Mouse (Mus musculus): ENCODE measurements around the gene Tcea3. TPM values are rescaled to one million over a fixed set of nuclear protein-coding genes. Genes with fewer than 3 reads are reported as not detected.

Gene Tcea3
- polyA plus RNA-seq, 1 experiment: 50.8 TPM

GRCm38 (mm10) chr4:136245681-136246080, 1.8 kb upstream of the Tcea3 start:
- H3K4me1 ChIP-seq (ENCODE audit: control insufficient read depth, insufficient read depth, low read length): peaks cover 15% of the 10 kb centered on the region; the same call in 1 of the 2 replicates
- no peaks in the 10 kb centered on the region for H3K27me3 ChIP-seq (replicated peaks; ENCODE audit: control insufficient read depth, insufficient read depth, low read length)
- no peak for TF ChIP-seq POLR2A (IDR thresholded peaks at IDR 0.05; ENCODE audit: low read depth, low read length)
- TF ChIP-seq CTCF (conservative IDR thresholded peaks at IDR 0.05; ENCODE audit: insufficient read depth, insufficient read length, low read depth, low read length): no peak
- H3K4me3 ChIP-seq (ENCODE audit: insufficient read depth, low read depth, low read length): no peak overlapping the region
- WGBS: 79% methylated on average over 5 of the region's 5 CpGs
- no peaks in the 10 kb centered on the region for H3K36me3 ChIP-seq (ENCODE audit: control insufficient read depth, insufficient read depth, low read length)
- DNase-seq: no peak
- H3K27ac ChIP-seq (ENCODE audit: insufficient read depth, low read depth, low read length): no peak overlapping the region

GRCm38 (mm10) chr4:136246568-136246969, 960 bp upstream of the Tcea3 start:
- Histone ChIP-seq H3K36me3 (ENCODE audit: control insufficient read depth, insufficient read depth, low read length) (no peaks in the 10 kb centered on the region), H3K4me3 (ENCODE audit: insufficient read depth, low read depth, low read length) (no peak overlapping the region), H3K27me3 (replicated peaks; ENCODE audit: control insufficient read depth, insufficient read depth, low read length) (no peaks in the 10 kb centered on the region), H3K4me1 (ENCODE audit: control insufficient read depth, insufficient read depth, low read length) (peaks cover 15% of the 10 kb centered on the region; the same call in 1 of the 2 replicates), H3K27ac (ENCODE audit: insufficient read depth, low read depth, low read length) (no peak overlapping the region)
- no peak for TF ChIP-seq POLR2A (IDR thresholded peaks at IDR 0.05; ENCODE audit: low read depth, low read length)
- TF ChIP-seq CTCF (conservative IDR thresholded peaks at IDR 0.05; ENCODE audit: insufficient read depth, insufficient read length, low read depth, low read length): no peak
- 23% methylated on average over 12 of the region's 12 CpGs for WGBS
- peak; percentile 46 for DNase-seq

DNA sequence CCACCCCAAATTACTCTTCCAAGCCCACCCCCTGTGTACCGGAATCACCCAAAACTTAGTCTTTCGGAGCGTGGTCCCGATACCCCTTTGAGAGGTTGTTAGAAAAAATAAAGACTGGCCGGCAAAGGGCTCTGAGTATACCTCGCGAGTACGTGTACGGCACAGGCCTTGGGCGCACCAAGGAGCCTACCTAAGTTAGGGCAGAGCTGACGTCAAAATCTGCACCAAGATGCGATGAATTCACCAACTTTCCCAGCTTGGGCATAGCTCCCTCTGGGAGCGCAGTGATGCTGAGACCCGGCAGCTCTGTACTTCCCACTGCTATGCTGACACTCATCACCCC, 172 bp upstream of the Tcea3 start:
- DNase-seq: no peak
- H3K4me1 ChIP-seq (ENCODE audit: control insufficient read depth, insufficient read depth, low read length): peaks cover 18% of the 10 kb centered on the region; the same call in 1 of the 2 replicates
- H3K27me3 ChIP-seq (replicated peaks; ENCODE audit: control insufficient read depth, insufficient read depth, low read length): no peaks in the 10 kb centered on the region
- no peaks in the 10 kb centered on the region for H3K36me3 ChIP-seq (ENCODE audit: control insufficient read depth, insufficient read depth, low read length)
- H3K27ac ChIP-seq (ENCODE audit: insufficient read depth, low read depth, low read length): no peak overlapping the region; the same call in 1 of the 2 replicates
- WGBS: 13% methylated on average over 14 of the region's 14 CpGs
- H3K4me3 ChIP-seq (ENCODE audit: insufficient read depth, low read depth, low read length): peak overlapping the region; percentile 82
- TF ChIP-seq POLR2A (IDR thresholded peaks at IDR 0.05; ENCODE audit: low read depth, low read length): no peak

GRCm38 (mm10) chr4:136248464-136249331, 1.2 kb downstream of the Tcea3 start:
- H3K27me3 ChIP-seq (replicated peaks; ENCODE audit: control insufficient read depth, insufficient read depth, low read length): no peaks in the 10 kb centered on the region
- peaks cover 18% of the 10 kb centered on the region; the same call in 1 of the 2 replicates for H3K4me1 ChIP-seq (ENCODE audit: control insufficient read depth, insufficient read depth, low read length)
- DNase-seq: peak; percentile 87
- 5% methylated on average over 37 of the region's 37 CpGs for WGBS
- no peaks in the 10 kb centered on the region for H3K36me3 ChIP-seq (ENCODE audit: control insufficient read depth, insufficient read depth, low read length)
- peak overlapping the region; percentile 80 for H3K27ac ChIP-seq (ENCODE audit: insufficient read depth, low read depth, low read length)
- peak overlapping the region; percentile 82 for H3K4me3 ChIP-seq (ENCODE audit: insufficient read depth, low read depth, low read length)
- TF ChIP-seq POLR2A (IDR thresholded peaks at IDR 0.05; ENCODE audit: low read depth, low read length) (no peak), CTCF (conservative IDR thresholded peaks at IDR 0.05; ENCODE audit: insufficient read depth, insufficient read length, low read depth, low read length) (no peak)

- WGBS: 39% methylated on average over 11 of the region's 11 CpGs
- no peak for TF ChIP-seq CTCF (conservative IDR thresholded peaks at IDR 0.05; ENCODE audit: insufficient read depth, insufficient read length, low read depth, low read length)
- no peak for TF ChIP-seq POLR2A (IDR thresholded peaks at IDR 0.05; ENCODE audit: low read depth, low read length)
- H3K36me3 ChIP-seq (ENCODE audit: control insufficient read depth, insufficient read depth, low read length): no peaks in the 10 kb centered on the region
- peak; percentile 27 for DNase-seq
- H3K27ac ChIP-seq (ENCODE audit: insufficient read depth, low read depth, low read length): peak overlapping the region; percentile 36; the same call in 1 of the 2 replicates
- peak overlapping the region; percentile 82; the same call in 1 of the 2 replicates for H3K4me3 ChIP-seq (ENCODE audit: insufficient read depth, low read depth, low read length)
- H3K27me3 ChIP-seq (replicated peaks; ENCODE audit: control insufficient read depth, insufficient read depth, low read length): no peaks in the 10 kb centered on the region
- peaks cover 18% of the 10 kb centered on the region; the same call in 1 of the 2 replicates for H3K4me1 ChIP-seq (ENCODE audit: control insufficient read depth, insufficient read depth, low read length)
Observed at GRCm38 (mm10) chr4:136249332-136249647, 1.8 kb downstream of the Tcea3 start.

GRCm38 (mm10) chr4:136249780-136250179, 2.3 kb downstream of the Tcea3 start:
- Histone ChIP-seq H3K4me3 (ENCODE audit: insufficient read depth, low read depth, low read length) (peak overlapping the region; percentile 6; the same call in 1 of the 2 replicates), H3K27ac (ENCODE audit: insufficient read depth, low read depth, low read length) (peak overlapping the region; percentile 36; the same call in 1 of the 2 replicates), H3K36me3 (ENCODE audit: control insufficient read depth, insufficient read depth, low read length) (no peaks in the 10 kb centered on the region), H3K4me1 (ENCODE audit: control insufficient read depth, insufficient read depth, low read length) (peaks cover 18% of the 10 kb centered on the region; the same call in 1 of the 2 replicates), H3K27me3 (replicated peaks; ENCODE audit: control insufficient read depth, insufficient read depth, low read length) (no peaks in the 10 kb centered on the region)
- no peak for TF ChIP-seq CTCF (conservative IDR thresholded peaks at IDR 0.05; ENCODE audit: insufficient read depth, insufficient read length, low read depth, low read length)
- DNase-seq: peak; percentile 88
- WGBS: 33% methylated on average over 9 of the region's 9 CpGs

GRCm38 (mm10) chr4:136255919-136256318, 8.4 kb downstream of the Tcea3 start:
- DNase-seq: no peak
- no peak for TF ChIP-seq POLR2A (IDR thresholded peaks at IDR 0.05; ENCODE audit: low read depth, low read length)
- TF ChIP-seq CTCF (conservative IDR thresholded peaks at IDR 0.05; ENCODE audit: insufficient read depth, insufficient read length, low read depth, low read length): no peak
- no peak overlapping the region for H3K27ac ChIP-seq (ENCODE audit: insufficient read depth, low read depth, low read length)
- no peaks in the 10 kb centered on the region for H3K36me3 ChIP-seq (ENCODE audit: control insufficient read depth, insufficient read depth, low read length)
- 0 out of 2 replicates have a peak, but pooled peaks cover 3% of the 10 kb centered on the region for H3K4me1 ChIP-seq (ENCODE audit: control insufficient read depth, insufficient read depth, low read length)
- H3K27me3 ChIP-seq (replicated peaks; ENCODE audit: control insufficient read depth, insufficient read depth, low read length): no peaks in the 10 kb centered on the region
- H3K4me3 ChIP-seq (ENCODE audit: insufficient read depth, low read depth, low read length): no peak overlapping the region
- WGBS: 48% methylated on average over 6 of the region's 6 CpGs

Measured in kidney, adult 2 months (tissue).